Mouse (Mus musculus) myocyte (in vitro differentiated cells): ENCODE results near the gene D630045J12Rik. TPM values are rescaled to one million over a fixed set of nuclear protein-coding genes. Genes with fewer than 3 reads are reported as not detected.

Source experiments
- H3K27me3 ChIP-seq: one replicate; pipeline ENCODE4 v1.6.1; 2011; ENCODE audit not compliant: control insufficient read depth, insufficient read depth, insufficient read length
- H3K36me3 ChIP-seq: one replicate; pipeline ENCODE4 v1.6.1; 2011; ENCODE audit not compliant: control insufficient read depth, insufficient read depth
- H3K4me2 ChIP-seq: one replicate; pipeline ENCODE4 v1.6.1; 2011; ENCODE audit warnings: low read depth, control low read depth
- H3K4me3 ChIP-seq: one replicate; pipeline ENCODE4 v1.5.1; 2011; ENCODE audit warnings: mild to moderate bottlenecking, control low read depth, moderate library complexity
- H3K79me2 ChIP-seq: one replicate; pipeline ENCODE4 v1.6.1; 2011; ENCODE audit not compliant: control insufficient read depth, insufficient read depth
- H3ac ChIP-seq: one replicate; pipeline ENCODE4 v1.6.1; 2011; ENCODE audit not compliant: control insufficient read depth, insufficient read length
- CEBPB ChIP-seq: IDR thresholded peaks from 2 replicates; pipeline ENCODE4 v1.6.1; 2011; ENCODE audit warnings: mild to moderate bottlenecking, moderate library complexity; ENCODE audit not compliant: poor library complexity, insufficient read depth, severe bottlenecking
- E2F4 ChIP-seq: IDR thresholded peaks from one replicate; pipeline ENCODE4 v1.6.1; 2011; ENCODE audit warnings: mild to moderate bottlenecking, control low read depth, moderate library complexity; ENCODE audit not compliant: insufficient read depth
- MAX ChIP-seq: IDR thresholded peaks from one replicate; pipeline ENCODE4 v1.6.1; 2011; ENCODE audit warnings: low read depth, mild to moderate bottlenecking, control low read depth
- MYOD1 ChIP-seq, 3 experiments: IDR thresholded peaks; one replicate each; pipeline ENCODE4 v1.6.1; 2011; ENCODE audit warnings: control low read depth in 2 of 3, low read depth in 2 of 3, mild to moderate bottlenecking in 2 of 3, moderate library complexity in 1 of 3; ENCODE audit not compliant: insufficient read length in 2 of 3, control insufficient read depth in 1 of 3
- MYOG ChIP-seq, 3 experiments: IDR thresholded peaks; one replicate each; pipeline ENCODE4 v1.6.1; 2011; ENCODE audit warnings: control low read depth in 2 of 3, low read depth in 2 of 3, mild to moderate bottlenecking in 2 of 3; ENCODE audit not compliant: insufficient read length in 2 of 3, control insufficient read depth in 1 of 3, insufficient read depth in 1 of 3
- POLR2A ChIP-seq: IDR thresholded peaks from one replicate; pipeline ENCODE4 v1.6.1; 2011; ENCODE audit warnings: low read depth, mild to moderate bottlenecking, control low read depth, moderate library complexity; ENCODE audit not compliant: insufficient read length
- POLR2AphosphoS2 ChIP-seq: IDR thresholded peaks from one replicate; pipeline ENCODE4 v1.6.1; 2011; ENCODE audit warnings: low read depth, control low read depth; ENCODE audit not compliant: insufficient read length
- REST ChIP-seq: IDR thresholded peaks from one replicate; pipeline ENCODE4 v1.6.1; 2011; ENCODE audit warnings: mild to moderate bottlenecking, control low read depth, moderate library complexity; ENCODE audit not compliant: insufficient read depth, insufficient read length
- SRF ChIP-seq: IDR thresholded peaks from one replicate; pipeline ENCODE4 v1.6.1; 2011; ENCODE audit warnings: low read depth; ENCODE audit not compliant: control insufficient read depth, insufficient read length
- TCF12 ChIP-seq: IDR thresholded peaks from one replicate; pipeline ENCODE4 v1.6.1; 2011; ENCODE audit warnings: mild to moderate bottlenecking, control low read depth; ENCODE audit not compliant: poor library complexity, insufficient read depth, severe bottlenecking
- TCF3 ChIP-seq: IDR thresholded peaks from one replicate; pipeline ENCODE4 v1.6.1; 2011; ENCODE audit warnings: low read depth, control low read depth; ENCODE audit not compliant: insufficient read length
- USF1 ChIP-seq: IDR thresholded peaks from one replicate; pipeline ENCODE4 v1.6.1; 2011; ENCODE audit warnings: low read depth, mild to moderate bottlenecking, control low read depth, moderate library complexity
- polyA plus RNA-seq: library from polyadenylated mRNA; unstranded; fragments of >200 nt; fragmentation: generic; extraction: Trizol; gene quantifications from one replicate; pipeline ENCODE4 v1.2.1, GENCODE M21; 2012; ENCODE audit warnings: missing spikeins

The D630045J12Rik gene
- polyA plus RNA-seq, 1 experiment, result 0.77 TPM

- no peaks in the 10 kb centered on the region for H3K36me3 ChIP-seq
- H3K4me2 ChIP-seq, result peak overlapping the region; percentile 48
- H3K79me2 ChIP-seq, result no peaks in the 10 kb centered on the region
- no peak for TF ChIP-seq USF1
- peak in 1 of 3 experiments; percentile 22 for TF ChIP-seq MYOG (IDR thresholded peaks at IDR 0.05; ENCODE audit: control insufficient read depth in 1 of 3, insufficient read depth in 1 of 3, insufficient read length in 2 of 3, low read depth in 2 of 3)
- no peaks in the 10 kb centered on the region for H3K27me3 ChIP-seq
- H3ac ChIP-seq, result no peak overlapping the region
- no peak overlapping the region for H3K4me3 ChIP-seq
Measured at GRCm38 (mm10) chr6:38263393-38264159, 9.8 kb upstream of the D630045J12Rik start.

GRCm38 (mm10) chr6:38261877-38262276, 8.1 kb upstream of the D630045J12Rik start:
- Histone ChIP-seq H3K4me2 (no peak overlapping the region), H3K36me3 (no peaks in the 10 kb centered on the region), H3K4me3 (no peak overlapping the region), H3K79me2 (no peaks in the 10 kb centered on the region), H3ac (no peak overlapping the region), H3K27me3 (no peaks in the 10 kb centered on the region)
- TF ChIP-seq MAX (no peak), MYOG (IDR thresholded peaks at IDR 0.05; ENCODE audit: control insufficient read depth in 1 of 3, insufficient read depth in 1 of 3, insufficient read length in 2 of 3, low read depth in 2 of 3) (no peak), E2F4 (no peak)

GRCm38 (mm10) chr6:38257506-38257905, 3.7 kb upstream of the D630045J12Rik start:
- no peaks in the 10 kb centered on the region for H3K27me3 ChIP-seq
- H3K79me2 ChIP-seq, result no peaks in the 10 kb centered on the region
- H3K4me2 ChIP-seq, result no peak overlapping the region
- no peak overlapping the region for H3ac ChIP-seq
- no peak overlapping the region for H3K4me3 ChIP-seq
- TF ChIP-seq TCF3, result no peak
- no peak for TF ChIP-seq CEBPB
- no peak for TF ChIP-seq TCF12
- no peak for TF ChIP-seq POLR2AphosphoS2
- TF ChIP-seq SRF, result no peak
- TF ChIP-seq USF1, result no peak
- no peak for TF ChIP-seq POLR2A
- TF ChIP-seq MYOG (IDR thresholded peaks at IDR 0.05; ENCODE audit: control insufficient read depth in 1 of 3, insufficient read depth in 1 of 3, insufficient read length in 2 of 3, low read depth in 2 of 3), result no peak
- no peak for TF ChIP-seq REST
- TF ChIP-seq MAX, result no peak
- TF ChIP-seq E2F4, result no peak
- TF ChIP-seq MYOD1 (IDR thresholded peaks at IDR 0.05; ENCODE audit: control insufficient read depth in 1 of 3, insufficient read length in 2 of 3, low read depth in 2 of 3), result no peak
- no peaks in the 10 kb centered on the region for H3K36me3 ChIP-seq

- Histone ChIP-seq H3K4me3 (no peak overlapping the region), H3K27me3 (no peaks in the 10 kb centered on the region), H3K36me3 (no peaks in the 10 kb centered on the region), H3ac (no peak overlapping the region), H3K79me2 (no peaks in the 10 kb centered on the region), H3K4me2 (no peak overlapping the region)
- TF ChIP-seq CEBPB, result no peak
- TF ChIP-seq REST, result no peak
- no peak for TF ChIP-seq USF1
- TF ChIP-seq MYOG (IDR thresholded peaks at IDR 0.05; ENCODE audit: control insufficient read depth in 1 of 3, insufficient read depth in 1 of 3, insufficient read length in 2 of 3, low read depth in 2 of 3), result peak in 1 of 3 experiments; percentile 5
- TF ChIP-seq E2F4, result no peak
- TF ChIP-seq SRF, result no peak
- no peak for TF ChIP-seq POLR2AphosphoS2
- no peak for TF ChIP-seq POLR2A
- TF ChIP-seq TCF3, result no peak
- no peak for TF ChIP-seq TCF12
- no peak for TF ChIP-seq MAX
- TF ChIP-seq MYOD1 (IDR thresholded peaks at IDR 0.05; ENCODE audit: control insufficient read depth in 1 of 3, insufficient read length in 2 of 3, low read depth in 2 of 3), result peak in 1 of 3 experiments; percentile 11
Measured at GRCm38 (mm10) chr6:38256793-38257192, 3.0 kb upstream of the D630045J12Rik start.

- H3K4me3 ChIP-seq, result no peak overlapping the region
- H3ac ChIP-seq, result no peak overlapping the region
- H3K27me3 ChIP-seq, result no peaks in the 10 kb centered on the region
- TF ChIP-seq TCF12 (no peak), MYOD1 (IDR thresholded peaks at IDR 0.05; ENCODE audit: control insufficient read depth in 1 of 3, insufficient read length in 2 of 3, low read depth in 2 of 3) (no peak), E2F4 (no peak), MYOG (IDR thresholded peaks at IDR 0.05; ENCODE audit: control insufficient read depth in 1 of 3, insufficient read depth in 1 of 3, insufficient read length in 2 of 3, low read depth in 2 of 3) (no peak), USF1 (no peak), SRF (no peak), MAX (no peak), REST (no peak), CEBPB (no peak), POLR2A (no peak), POLR2AphosphoS2 (no peak), TCF3 (no peak)
- H3K4me2 ChIP-seq, result no peak overlapping the region
- no peaks in the 10 kb centered on the region for H3K79me2 ChIP-seq
- H3K36me3 ChIP-seq, result no peaks in the 10 kb centered on the region
Measured at GRCm38 (mm10) chr6:38255794-38256193, 2.0 kb upstream of the D630045J12Rik start.
